Mouse (Mus musculus) thymus, adult 2 months (tissue): ENCODE data around the gene Grip1.

Experiments
- CTCF ChIP-seq: fragments of 200-500 bp; IDR thresholded peaks from 2 replicates; pipeline ENCODE4 v1.5.1; 2012; ENCODE audit warnings: mild to moderate bottlenecking, control low read depth, low read length, moderate library complexity, borderline replicate concordance; ENCODE audit not compliant: control insufficient read depth, poor library complexity, insufficient read depth; ENCODE audit errors: extremely low read depth
- POLR2A ChIP-seq: fragments of 200-500 bp; IDR thresholded peaks from 2 replicates; pipeline ENCODE4 v1.6.1; 2012; ENCODE audit warnings: mild to moderate bottlenecking, low read length, control low read depth, moderate library complexity; ENCODE audit not compliant: control insufficient read depth, poor library complexity, insufficient read depth; ENCODE audit errors: extremely low read depth

DNA sequence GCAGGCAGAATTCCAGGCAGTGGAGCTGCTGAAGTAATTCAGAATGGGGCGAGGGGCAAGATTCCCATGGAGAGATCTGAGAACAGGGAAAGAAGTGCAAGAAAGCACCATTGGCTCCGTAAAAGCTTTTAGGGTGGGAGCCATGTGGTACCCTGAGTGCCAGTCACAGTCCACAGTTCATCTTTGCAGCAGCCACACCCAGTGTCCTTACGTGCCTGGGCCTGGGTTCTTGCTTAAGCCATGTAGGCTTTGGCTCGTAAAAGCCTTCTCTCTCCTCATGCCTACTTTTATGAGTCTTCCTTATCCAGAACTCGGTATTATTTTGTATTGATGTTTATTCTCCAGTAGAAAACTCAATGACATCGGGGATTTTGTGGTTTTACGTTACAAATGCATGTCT is 550.5 kb downstream of the Grip1 start:
- TF ChIP-seq POLR2A = no peak
- TF ChIP-seq CTCF = no peak
